Mouse (Mus musculus) liver, embryonic 14.5 days (tissue): ENCODE data around the gene Gm49394.

ENCODE experiments used
- CTCF ChIP-seq: IDR thresholded peaks from 2 replicates; pipeline ENCODE4 v1.5.1; 2016; ENCODE audit warnings: antibody characterized with exemption, low read depth, control low read depth
- EP300 ChIP-seq: IDR thresholded peaks from 2 replicates; pipeline ENCODE4 v1.6.1; 2016; ENCODE audit warnings: antibody characterized with exemption, low read depth

DNA sequence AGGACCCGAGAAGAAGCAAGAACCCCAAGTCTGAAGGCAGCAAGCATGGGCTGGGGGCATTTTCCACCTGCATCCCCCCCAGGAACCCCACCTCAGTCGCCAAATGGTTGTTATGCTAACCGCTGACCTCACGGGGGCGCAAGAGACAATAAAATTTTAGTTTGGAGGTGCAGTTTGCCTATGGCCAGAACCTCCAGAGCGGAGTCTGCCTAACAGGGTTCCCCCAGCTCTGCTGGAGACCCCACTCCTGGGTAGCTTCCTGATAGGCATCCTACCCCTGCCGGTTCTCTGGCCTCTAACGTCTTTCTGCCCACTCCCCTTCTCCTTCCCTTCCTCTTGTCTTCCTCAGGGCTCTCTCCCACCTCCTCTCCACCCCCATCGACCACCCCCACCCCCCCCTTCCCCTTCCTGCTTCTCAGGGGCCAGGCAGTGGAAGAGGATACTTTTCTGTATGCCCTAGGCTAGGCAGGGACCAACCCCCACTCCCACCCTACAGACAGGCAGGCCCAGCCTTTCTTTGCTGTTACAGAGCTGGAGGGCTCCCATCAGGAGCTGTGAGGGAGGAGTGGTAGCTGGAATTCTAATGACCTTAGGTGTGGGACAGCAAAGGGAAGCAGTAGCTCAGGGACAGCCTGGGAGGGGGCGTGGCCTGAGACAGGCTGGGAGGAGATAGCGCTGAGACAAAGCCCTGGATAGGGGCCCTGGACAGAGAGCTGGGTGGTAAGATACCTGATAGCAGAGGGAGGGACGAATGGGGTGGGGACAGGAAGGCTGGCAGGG, 58.9 kb downstream of the Gm49394 start:
- peak; percentile 76 for TF ChIP-seq CTCF
- TF ChIP-seq EP300 = peak; percentile 35; the same call in 1 of the 2 replicates
